Mouse (Mus musculus): ENCODE results near the gene Wdr70.
A peak's percentile ranks its signal among the peaks of the same experiment; 100 is the strongest.

The Wdr70 gene

GRCm38 (mm10) chr15:8027503-8027902, 71.5 kb downstream of the Wdr70 start:
- DNase-seq = no peak

GRCm38 (mm10) chr15:8011418-8011817, 87.6 kb downstream of the Wdr70 start:
- no peak for DNase-seq

- no peak for DNase-seq
Observed at GRCm38 (mm10) chr15:8007413-8007812, 91.6 kb downstream of the Wdr70 start.

GRCm38 (mm10) chr15:8006056-8006455, 93.0 kb downstream of the Wdr70 start:
- DNase-seq = no peak

- DNase-seq = peak; percentile 25
Observed at GRCm38 (mm10) chr15:8005506-8005905, 93.5 kb downstream of the Wdr70 start.

- no peak for DNase-seq
Observed at GRCm38 (mm10) chr15:8003789-8004188, 95.2 kb downstream of the Wdr70 start.

- no peak for DNase-seq
Observed at GRCm38 (mm10) chr15:7998843-7999546, 100.0 kb downstream of the Wdr70 start.

GRCm38 (mm10) chr15:7998095-7998494, 100.9 kb downstream of the Wdr70 start:
- no peak for DNase-seq

GRCm38 (mm10) chr15:7993721-7994120, 105.3 kb downstream of the Wdr70 start:
- no peak for DNase-seq

- no peak for DNase-seq
Observed at GRCm38 (mm10) chr15:7990101-7990500, 108.9 kb downstream of the Wdr70 start.

- DNase-seq = no peak
Observed at GRCm38 (mm10) chr15:7987374-7987773, 111.6 kb downstream of the Wdr70 start.

- DNase-seq = no peak
Observed at GRCm38 (mm10) chr15:7986274-7986673, 112.7 kb downstream of the Wdr70 start.

- no peak for DNase-seq
Observed at GRCm38 (mm10) chr15:7978640-7979039, 120.4 kb downstream of the Wdr70 start.

- no peak for DNase-seq
Observed at GRCm38 (mm10) chr15:7976775-7977174, 122.2 kb downstream of the Wdr70 start.

- DNase-seq = no peak
Observed at GRCm38 (mm10) chr15:7974368-7974767, 124.6 kb downstream of the Wdr70 start.

GRCm38 (mm10) chr15:7972528-7972927, 126.5 kb downstream of the Wdr70 start:
- DNase-seq = no peak

GRCm38 (mm10) chr15:7962786-7963185, 136.2 kb downstream of the Wdr70 start:
- no peak for DNase-seq

- no peak for DNase-seq
Observed at GRCm38 (mm10) chr15:7961489-7961888, 137.5 kb downstream of the Wdr70 start.

GRCm38 (mm10) chr15:7956899-7957298, 142.1 kb downstream of the Wdr70 start:
- DNase-seq = no peak

- no peak for DNase-seq
Observed at GRCm38 (mm10) chr15:7950561-7950960, 148.4 kb downstream of the Wdr70 start.

GRCm38 (mm10) chr15:7941690-7942089, 157.3 kb downstream of the Wdr70 start:
- no peak for DNase-seq

GRCm38 (mm10) chr15:7935571-7936165, 163.3 kb downstream of the Wdr70 start:
- no peak for DNase-seq

- peak; percentile 1 for DNase-seq
Observed at GRCm38 (mm10) chr15:7934580-7934979, 164.4 kb downstream of the Wdr70 start.

- peak; percentile 29 for DNase-seq
Observed at GRCm38 (mm10) chr15:7934105-7934504, 164.9 kb downstream of the Wdr70 start.

GRCm38 (mm10) chr15:7931605-7932008, 167.4 kb downstream of the Wdr70 start:
- peak; percentile 68 for DNase-seq

Data from lung, postnatal 14 days (tissue).